ENCODE assay signal across 8 mouse cellular contexts in the genomic region with DNA sequence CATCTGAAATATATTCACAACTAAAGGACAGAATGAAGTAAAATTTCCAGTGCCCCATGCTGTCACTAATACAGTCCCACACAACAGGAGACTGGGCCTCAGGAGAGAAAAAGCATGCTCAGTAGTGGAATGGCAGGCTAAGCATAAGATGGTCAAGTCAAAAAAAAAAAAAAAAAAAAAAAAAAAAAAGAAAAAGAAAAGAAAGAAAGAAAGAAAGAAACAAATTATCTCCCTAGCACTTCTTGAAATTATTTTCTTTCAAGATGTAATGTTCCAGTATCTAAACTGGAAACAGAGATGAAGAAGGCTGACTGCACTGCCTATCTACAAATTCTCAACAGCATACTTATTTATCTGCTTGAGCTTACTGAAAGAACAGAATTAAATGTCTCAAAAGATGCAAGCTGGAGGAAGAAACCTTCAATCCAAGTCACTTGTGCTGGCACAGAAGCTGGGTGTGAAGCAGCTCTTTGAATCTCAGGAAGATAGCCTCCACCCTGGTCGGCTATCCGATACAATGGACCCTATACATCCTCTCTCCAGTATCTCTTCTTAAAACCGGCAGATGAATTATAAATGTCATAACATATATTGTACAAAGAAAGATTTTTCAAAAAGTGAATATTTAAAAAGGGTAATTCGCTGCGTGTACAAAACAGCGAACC. TPM values are rescaled to one million over a fixed set of nuclear protein-coding genes. Genes with fewer than 3 reads are reported as not detected.
DNase-seq lines count a peak whose midpoint lies in the region; ATAC-seq lines count a peak whose summit lies in the region.

No protein-coding gene starts in this region.

- H3K27ac ChIP-seq in forebrain, embryonic 11.5 days (ENCODE audit: low read depth, low read length) = no peak overlapping the region
- H3K27ac ChIP-seq in liver, embryonic 12.5 days = no peak overlapping the region

- peak overlapping the region; percentile 81 for H3K4me2 ChIP-seq in forebrain, embryonic 11.5 days (ENCODE audit: low read depth, low read length, severe bottlenecking)
- peak overlapping the region; percentile 92 for H3K4me2 ChIP-seq in liver, embryonic 12.5 days

- no peaks in the 10 kb centered on the region for H3K36me3 ChIP-seq in forebrain, embryonic 11.5 days (ENCODE audit: control insufficient read depth, insufficient read depth, low read length)
- no peaks in the 10 kb centered on the region for H3K36me3 ChIP-seq in liver, embryonic 12.5 days

- 0 out of 2 replicates have a peak, but pooled peaks cover 2% of the 10 kb centered on the region for H3K27me3 ChIP-seq in forebrain, embryonic 11.5 days (ENCODE audit: control insufficient read depth, insufficient read depth, low read length)
- no peaks in the 10 kb centered on the region for H3K27me3 ChIP-seq in liver, embryonic 12.5 days (replicated peaks)

- H3K9me3 ChIP-seq in forebrain, embryonic 11.5 days (ENCODE audit: control insufficient read depth, low read length) = no peaks in the 10 kb centered on the region
- no peaks in the 10 kb centered on the region for H3K9me3 ChIP-seq in liver, embryonic 12.5 days (replicated peaks)

- H3K9ac ChIP-seq in forebrain, embryonic 11.5 days (ENCODE audit: low read length) = no peak overlapping the region
- 0 out of 2 replicates have a peak overlapping the region, but pooled peaks have one; percentile 31 for H3K9ac ChIP-seq in liver, embryonic 12.5 days

- no peak for ATAC-seq in forebrain, embryonic 11.5 days (replicated peaks; ENCODE audit: low FRiP score)
- ATAC-seq in liver, embryonic 12.5 days = no peak

- H3K4me1 ChIP-seq in forebrain, embryonic 11.5 days (replicated peaks; ENCODE audit: control insufficient read depth, insufficient read depth, low read length) = 0 out of 2 replicates have a peak, but pooled peaks cover 2% of the 10 kb centered on the region
- peaks cover 39% of the 10 kb centered on the region for H3K4me1 ChIP-seq in liver, embryonic 12.5 days

- WGBS in forebrain, embryonic 11.5 days = 14% methylated on average over 6 of the region's 6 CpGs
- WGBS in liver, embryonic 12.5 days (ENCODE audit: insufficient replicate concordance) = 17% methylated on average over 6 of the region's 6 CpGs

- peak; percentile 4 for DNase-seq in embryo, embryonic 9.5 days (ENCODE audit: extremely low spot score)
- no peak for DNase-seq in embryo, embryonic 10 days (ENCODE audit: low spot score)
- peak; percentile 25 for DNase-seq in 3T3-L1 (ENCODE audit: low read depth, low spot score)
- DNase-seq in forebrain, embryonic 11.5 days (ENCODE audit: low spot score) = no peak
- no peak for DNase-seq in natural killer cell, adult 2 months (ENCODE audit: low spot score in 2 of 2)
- DNase-seq in cerebellum, adult 9-11 months = no peak
- no peak for DNase-seq in adrenal gland, adult 8-10 months

- H3K4me3 ChIP-seq in forebrain, embryonic 11.5 days (ENCODE audit: low read depth, low read length) = peak overlapping the region; percentile 85
- H3K4me3 ChIP-seq in liver, embryonic 12.5 days = peak overlapping the region; percentile 85

RNA-seq across cellular contexts. Expression of a gene that starts 1.6 kb away (rescaled TPM):
- polyA plus RNA-seq in forebrain, embryonic 11.5 days (2014; fragmentation: Nextera tagmentation; extraction: Ambion mirVana) = 9.0 and 9.6 TPM in 2 replicates
- polyA plus RNA-seq in liver, embryonic 12.5 days (2016; fragmentation: Nextera tagmentation; extraction: Ambion mirVana) = 17.4 and 18.0 TPM in 2 replicates
- total RNA-seq in adrenal gland, adult 8-10 months (2022) = 10 to 100 TPM; 56.8 to 59.1 (median 57.7) TPM

Comparison
In these comparisons a context has a peak if more than half of its experiments do, and no peak if none do; other contexts are left out.
1. DNase-seq: peak in embryo, embryonic 9.5 days (single experiment) and 3T3-L1 (single experiment); none in embryo, embryonic 10 days (single experiment), forebrain, embryonic 11.5 days (single experiment), natural killer cell, adult 2 months (0 of 2), cerebellum, adult 9-11 months (single experiment) and adrenal gland, adult 8-10 months (single experiment).